Mouse (Mus musculus) telencephalon, adult 2 months (tissue): ENCODE measurements around the gene Crybg1.
"Not testable (repeated sequence)": the region's sequence is repeated elsewhere in the genome, so short reads cannot be mapped to it uniquely, and the experiment has no call there.

Experiments
- DNase-seq: peaks from one replicate; pipeline ENCODE4 v3.0.0-alpha.2; 2011; ENCODE audit warnings: low read depth, low spot score

Crybg1 gene

DNA sequence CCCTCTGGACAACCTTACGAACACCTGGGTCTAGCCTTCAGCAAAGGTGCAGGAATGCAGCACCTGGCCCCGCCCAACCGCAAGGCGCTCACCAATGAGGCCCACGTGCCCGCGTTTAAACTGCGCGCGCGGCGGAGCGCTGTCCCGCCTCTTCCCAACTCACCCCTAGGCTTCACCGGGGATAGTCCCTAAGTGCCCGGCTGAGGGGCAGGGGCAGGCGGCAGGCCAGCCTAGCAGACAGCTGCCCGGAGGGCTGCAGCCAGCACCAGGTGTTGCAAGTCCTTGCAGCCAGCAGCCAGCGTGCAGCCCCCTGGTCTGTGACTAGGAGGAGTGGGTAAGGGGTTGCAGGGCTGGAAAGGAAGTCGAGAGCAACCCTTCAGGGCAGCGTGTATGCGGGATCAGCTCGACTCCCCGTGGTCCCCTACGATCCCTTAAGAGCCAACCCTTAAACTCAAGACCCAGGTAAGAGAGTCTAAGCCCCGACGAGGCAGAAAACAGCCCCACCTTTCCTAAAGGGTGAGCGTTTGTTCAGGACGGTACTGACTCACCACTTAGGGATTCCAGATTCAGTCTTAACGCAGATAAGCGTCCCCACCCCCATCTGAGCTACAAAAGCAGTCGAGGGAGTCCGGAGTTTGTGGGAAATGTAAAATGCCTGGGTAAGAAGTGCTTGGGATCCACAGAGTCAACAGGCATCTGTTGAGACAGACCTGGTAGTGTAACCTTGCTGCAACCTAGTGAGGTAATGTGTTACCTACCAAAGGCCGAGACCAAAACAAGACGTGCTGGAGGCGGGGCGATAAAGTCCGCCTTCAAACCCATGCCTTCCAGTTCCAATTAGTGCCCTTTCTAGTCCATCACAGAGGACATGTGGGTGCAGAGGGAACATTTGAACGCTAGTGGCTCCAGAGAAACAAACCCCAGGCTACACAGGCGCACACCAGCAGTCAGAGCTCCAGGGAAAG is 142.7 kb downstream of the Crybg1 start:
- no peak for DNase-seq

DNA sequence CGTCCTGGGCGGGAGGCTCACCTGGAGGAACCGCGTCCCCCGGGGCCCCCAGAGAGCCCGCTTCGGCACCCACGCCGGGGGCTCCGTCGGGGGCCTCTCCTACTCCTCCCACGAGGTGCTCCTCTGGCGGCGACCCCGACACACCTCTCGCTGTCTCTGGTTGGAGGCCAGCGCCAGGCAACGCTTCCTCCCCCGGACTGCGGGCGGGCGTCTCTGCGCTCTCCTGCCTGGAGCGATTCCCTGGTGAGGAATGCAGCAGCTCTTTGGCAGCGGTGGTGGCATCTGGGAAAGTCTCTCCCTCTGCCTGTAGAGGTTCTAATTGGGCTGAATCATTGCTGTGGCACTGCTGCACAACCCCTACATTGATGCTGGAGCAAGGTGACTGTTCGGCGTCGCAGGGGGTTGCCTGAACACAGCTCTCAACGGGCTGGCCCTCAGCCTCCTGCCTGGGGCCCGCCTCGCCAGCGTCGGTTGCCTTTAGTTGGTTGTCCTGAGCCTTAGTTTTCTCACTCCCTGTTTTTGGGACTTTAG is 144.4 kb downstream of the Crybg1 start:
- DNase-seq, result no peak

DNA sequence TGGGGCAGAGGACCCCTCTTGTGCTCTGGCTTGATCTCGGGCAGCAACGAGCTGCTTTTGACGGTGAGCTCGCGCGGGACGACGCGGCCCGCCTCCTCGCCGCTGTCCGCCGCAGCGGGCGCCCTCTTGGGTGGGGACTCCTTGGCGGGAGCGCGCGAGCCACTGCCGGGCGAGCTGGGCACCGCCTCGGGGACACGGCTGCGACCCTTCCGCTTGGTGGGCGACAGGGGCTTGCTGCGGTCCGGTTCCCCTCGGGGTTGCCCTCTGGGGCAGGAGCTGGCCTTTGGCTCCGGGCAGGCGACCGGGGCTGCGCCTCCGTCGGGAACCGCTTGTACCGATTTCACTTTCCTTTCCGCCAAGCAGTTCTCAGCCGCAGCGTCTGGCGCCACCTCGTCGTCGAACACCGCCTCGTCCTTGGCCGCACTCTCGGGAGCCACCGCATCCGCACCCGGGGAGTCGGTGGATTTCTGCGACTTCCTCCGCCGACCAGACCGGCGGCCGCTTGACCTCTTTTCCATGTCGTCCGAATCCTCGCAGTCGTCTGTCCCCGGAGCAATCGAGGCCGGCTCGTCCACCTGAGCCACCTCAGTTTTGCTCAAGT is 145.0 kb downstream of the Crybg1 start:
- DNase-seq, result no peak

DNA sequence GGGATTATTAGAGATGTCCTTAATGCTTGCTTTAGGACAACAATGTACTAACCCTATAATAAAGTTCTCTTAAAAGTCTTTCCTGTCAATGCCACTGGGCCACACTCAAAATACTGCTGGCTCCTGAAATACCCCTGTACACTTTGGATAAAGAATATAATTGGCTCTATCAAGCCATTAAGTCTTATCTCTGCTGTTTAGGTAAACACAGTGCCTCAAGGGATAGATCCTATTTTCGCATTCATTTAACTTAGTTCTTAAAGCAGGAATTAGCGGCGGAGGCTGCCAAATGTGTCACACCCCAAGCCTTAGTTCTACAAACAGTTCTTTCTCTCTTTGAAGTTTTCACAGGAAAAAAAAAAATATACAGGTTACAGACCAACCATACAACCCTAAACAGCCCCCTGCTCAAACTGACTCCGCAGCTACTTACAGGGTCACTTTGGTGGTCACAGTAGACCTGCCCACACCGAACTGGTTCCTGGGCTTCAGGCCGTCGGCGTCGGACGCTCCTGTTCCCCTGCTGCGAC is 145.6 kb downstream of the Crybg1 start:
- no peak for DNase-seq

DNA sequence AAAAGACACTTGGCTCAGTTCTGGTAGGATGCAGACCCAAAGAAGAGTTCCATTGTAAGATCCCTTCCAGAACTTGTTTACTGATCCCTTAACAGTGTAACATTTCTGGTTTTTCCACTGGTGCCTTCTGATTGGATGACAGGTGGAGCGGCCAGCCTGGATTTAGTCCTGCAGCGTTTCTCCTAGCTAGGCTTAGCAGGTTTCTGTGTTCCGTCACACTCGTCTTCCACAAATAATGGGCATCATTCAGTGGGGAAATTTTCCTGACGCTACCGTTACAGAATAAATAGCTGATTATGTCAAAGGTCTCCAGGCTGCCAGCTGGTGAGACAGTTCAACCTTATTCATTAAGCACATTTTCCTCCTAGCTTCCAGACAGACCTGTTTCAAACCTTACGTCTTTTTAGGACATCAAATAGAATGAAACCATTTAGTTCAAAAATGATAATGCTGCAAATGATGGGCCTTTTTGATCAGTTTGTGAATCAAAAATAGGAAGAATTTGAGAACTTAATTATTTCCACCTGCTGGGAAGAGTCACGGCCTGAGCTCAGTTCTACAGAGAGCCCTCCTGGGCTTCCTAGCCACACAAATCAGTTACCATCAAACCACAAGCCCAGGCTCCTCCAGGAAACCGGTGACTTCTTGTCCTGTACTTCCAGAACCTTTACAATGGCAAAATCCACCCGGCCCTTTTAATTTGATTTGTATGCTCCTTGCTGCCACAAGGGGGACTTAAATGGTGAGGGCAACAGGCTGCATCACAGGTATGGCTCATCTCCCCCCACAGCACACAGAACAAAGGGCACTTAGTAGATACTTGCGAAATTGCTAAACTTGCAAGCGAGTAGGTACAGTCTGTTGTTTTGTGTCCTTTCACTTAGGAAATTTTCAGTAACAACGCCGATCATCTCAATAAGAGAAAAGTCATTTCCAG is 146.4 kb downstream of the Crybg1 start:
- no peak for DNase-seq

DNA sequence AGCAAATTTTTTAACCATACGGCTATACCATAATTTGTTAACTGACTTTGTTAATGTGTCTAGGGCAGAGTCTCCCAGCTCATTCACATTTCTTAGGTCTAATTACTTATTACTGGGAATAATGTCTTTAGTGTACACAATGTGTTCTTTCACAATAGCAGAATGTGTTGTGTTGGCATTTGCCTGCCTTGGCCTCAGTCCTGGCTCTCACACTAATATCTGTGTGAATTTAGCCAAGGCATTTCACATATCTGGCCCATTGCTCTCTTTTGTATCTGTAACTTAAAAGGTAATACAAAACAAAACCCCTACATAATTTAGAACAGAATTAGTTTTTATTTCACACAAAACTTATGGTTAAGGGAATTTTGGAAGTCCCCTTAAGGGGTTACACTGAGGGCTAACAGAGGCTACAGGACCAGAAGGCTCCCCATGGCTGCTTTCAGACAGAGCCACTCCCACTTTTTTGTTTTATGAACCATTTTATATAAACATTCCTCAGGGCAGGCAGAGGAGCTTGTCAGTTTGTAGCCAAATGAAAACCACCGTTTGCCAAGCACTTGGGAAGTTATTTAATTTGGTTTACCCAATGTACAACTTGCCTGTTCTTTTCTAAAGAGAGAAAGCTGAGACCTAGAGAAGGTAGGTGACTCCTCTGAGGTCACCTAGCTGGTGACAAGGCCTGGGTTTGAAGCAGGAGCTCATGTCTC is 148.3 kb downstream of the Crybg1 start:
- no peak for DNase-seq

DNA sequence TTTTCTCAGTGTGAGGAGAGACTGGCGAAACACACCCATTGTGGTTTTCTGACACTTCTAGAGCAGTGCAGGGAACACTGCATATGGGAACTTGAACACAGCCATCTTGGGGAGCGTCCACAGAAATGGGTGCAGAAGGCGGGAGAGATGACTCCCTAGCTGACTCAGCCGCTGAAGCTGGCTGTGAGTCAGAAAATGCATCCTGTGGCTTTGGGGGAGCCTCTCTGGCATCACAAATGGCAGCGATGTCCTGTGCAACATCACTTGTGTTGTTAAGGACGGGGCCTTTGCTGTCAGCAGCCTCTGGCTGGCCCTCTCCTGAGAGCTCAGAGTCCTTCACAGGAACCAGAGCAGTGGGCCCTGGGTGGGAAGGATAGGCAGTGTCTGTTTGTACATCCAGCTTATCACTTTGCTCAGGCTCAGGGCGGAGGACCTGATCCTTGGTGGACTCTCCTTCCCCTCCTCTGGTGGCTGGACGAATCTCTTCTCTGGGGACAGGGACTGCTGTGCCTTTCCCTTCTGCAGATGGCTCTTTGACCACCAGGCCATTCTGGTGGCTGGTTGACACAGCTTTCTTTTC is 150.1 kb downstream of the Crybg1 start:
- no peak for DNase-seq

DNA sequence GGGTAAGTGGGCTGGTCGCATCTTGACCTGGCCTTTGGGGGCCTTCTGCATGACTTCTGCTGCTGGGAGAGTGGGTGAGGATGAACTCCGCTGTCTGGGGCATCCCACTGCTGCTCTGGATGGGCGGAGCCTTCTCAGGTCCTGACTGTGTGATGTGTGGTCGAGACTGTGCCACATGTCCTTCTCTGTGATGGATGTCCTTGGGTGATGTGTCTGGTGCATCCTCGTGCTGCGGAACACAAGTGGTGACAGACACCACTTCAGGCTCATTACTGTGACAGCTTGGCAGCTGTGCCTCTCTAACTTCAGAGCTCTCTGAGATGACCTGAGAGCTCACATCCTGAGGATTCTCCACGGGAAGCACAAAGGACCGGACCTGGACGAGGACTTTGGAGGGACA is 150.6 kb downstream of the Crybg1 start:
- no peak for DNase-seq

DNA sequence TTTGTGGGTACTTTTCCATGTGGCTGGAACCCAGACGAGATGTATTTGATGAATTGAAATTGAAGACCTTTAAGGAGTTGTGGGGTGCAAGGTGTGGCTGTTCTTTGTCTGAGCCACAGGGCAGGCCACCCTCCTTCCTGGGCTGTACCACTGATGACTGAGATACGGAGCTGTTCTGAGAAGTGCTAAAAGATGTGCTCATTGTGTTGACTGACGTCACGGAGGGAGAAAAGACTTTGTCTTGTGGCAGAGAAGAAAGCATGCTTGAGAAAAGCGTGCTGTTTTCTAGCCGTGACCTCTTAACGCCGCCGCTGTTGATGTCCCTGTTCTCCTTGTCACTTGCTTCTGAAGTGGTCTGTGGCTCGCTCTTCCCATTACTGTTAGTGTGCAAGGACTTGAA is 151.4 kb downstream of the Crybg1 start:
- no peak for DNase-seq

DNA sequence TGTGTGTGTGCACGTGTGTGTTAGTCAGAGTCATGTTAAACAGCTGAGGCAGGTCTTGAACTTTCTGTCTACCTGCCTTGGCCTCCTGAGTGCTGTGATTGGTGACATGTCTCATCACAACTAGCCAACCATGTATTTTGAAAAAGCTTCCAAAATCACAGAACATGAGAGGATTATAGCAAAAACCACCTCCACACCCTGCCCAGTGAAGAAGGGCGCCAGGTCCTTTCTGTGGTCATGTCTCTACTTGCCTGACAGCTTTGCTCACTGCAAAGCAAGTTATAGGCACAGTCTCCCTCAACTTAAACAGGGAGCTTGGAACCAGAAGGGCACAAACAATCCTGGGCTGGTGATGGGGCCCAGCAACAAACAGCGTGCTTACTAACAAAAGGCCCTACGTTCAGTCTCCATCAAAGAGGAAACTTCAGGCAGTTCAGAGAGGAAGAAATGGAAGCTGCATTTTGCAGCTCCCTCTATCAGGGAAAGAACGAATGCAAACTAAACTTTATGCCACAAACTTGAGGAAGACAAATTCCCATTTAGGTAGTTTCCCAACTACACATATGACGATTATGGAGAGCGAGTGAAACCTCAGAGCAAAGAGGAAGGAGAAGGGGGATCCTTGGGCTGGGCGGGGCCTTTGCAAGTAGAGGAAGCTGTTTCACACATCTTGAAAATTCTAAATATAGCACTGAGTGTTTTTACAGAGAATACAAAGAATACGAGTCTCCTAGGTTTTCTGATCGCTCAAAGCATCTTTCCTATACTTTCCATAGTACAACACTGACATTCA is 152.6 kb downstream of the Crybg1 start:
- no peak for DNase-seq

DNA sequence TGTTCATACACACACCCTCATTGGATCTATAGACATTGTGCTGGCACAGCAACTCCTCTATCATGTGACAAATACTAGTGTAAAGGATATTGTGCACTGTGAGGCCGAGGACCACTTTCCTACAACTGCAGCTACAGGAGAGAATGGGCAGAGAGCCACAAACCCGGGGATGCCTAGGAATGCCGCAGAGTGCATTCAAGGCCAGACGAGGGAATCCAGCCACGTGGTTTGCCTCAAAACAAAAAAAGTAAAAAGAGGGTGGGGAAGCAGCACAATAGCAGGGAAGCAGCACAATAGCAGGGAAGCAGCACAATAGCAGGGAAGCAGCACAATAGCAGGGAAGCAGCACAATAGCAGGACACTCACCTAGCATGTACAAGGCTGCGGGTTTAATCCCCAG is 155.5 kb downstream of the Crybg1 start:
- DNase-seq, result no peak

DNA sequence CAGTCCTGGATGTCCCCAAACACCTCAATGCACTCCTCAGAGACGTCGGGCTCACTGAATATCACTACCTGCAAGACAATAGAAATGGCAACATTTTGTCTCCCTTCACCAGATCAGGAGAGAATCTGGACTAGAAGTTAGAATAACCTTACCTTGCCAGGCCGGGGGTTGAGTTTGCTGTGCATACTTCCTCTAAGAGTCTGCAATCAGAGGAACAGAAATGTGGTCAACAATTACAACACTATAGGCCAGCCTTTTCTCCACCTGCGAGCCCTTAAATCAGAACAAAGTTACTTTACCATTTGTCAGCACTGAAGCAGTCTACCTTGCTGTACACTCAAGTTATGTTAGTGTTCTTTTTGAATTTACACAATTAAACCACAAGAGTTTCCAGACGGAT is 156.1 kb downstream of the Crybg1 start:
- no peak for DNase-seq

DNA sequence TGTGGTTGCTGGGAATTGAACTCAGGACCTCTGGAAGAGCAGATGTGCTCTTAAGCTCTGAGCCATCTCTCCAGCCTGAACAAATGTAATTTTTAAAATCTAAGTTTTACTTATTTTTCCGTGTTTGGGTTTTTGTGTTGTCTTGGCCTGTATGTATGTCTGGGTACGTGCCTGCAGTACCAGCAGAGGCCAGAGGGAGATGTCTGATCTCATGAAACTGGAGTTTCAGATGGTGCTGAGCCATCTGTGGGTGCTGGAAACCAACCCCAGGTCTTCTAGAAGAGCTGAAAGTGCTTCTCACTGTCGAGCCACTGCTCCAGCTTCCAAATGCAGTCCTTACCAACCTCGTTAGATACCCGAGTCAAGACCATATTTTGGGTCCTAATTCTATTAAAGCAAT is 157.4 kb downstream of the Crybg1 start:
- DNase-seq, result no peak

DNA sequence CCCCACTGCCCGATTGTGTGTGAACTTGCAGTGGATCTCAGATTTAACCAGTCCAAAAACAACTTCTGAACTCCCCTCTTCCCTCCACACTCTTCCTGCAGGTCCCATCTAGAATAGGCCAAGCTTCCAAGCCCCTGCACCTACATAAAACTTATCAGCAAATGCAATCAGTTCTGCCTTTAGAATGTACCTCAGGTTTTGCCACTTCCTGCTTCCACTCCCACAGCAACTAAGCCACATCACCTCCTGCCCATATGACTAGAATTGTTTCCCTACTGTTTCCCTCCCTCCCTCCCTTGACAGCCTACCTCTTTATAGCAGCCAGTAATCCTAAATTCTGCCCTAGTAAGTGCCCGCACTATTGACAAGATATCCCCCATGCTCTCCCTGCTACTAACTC is 164.8 kb downstream of the Crybg1 start:
- no peak for DNase-seq

DNA sequence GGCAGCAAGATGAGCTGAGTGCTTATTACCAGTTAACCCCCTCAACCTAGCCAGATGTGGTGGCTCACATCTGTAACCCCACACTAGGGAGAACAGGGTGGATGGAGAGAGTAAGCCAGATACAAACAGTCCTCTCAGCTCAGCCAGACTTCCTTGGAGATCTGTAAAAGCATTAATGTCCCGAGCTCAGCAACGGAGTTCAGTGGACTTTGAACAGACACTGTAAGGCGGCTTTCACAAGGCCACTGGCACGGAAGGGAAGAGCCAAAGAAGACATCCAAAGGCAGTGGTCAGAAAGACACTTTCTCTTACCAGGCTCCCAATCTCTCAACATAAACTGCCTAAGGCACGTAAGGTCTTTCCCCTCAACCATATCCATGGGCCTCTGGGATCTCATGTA is 165.4 kb downstream of the Crybg1 start:
- DNase-seq, result no peak

DNA sequence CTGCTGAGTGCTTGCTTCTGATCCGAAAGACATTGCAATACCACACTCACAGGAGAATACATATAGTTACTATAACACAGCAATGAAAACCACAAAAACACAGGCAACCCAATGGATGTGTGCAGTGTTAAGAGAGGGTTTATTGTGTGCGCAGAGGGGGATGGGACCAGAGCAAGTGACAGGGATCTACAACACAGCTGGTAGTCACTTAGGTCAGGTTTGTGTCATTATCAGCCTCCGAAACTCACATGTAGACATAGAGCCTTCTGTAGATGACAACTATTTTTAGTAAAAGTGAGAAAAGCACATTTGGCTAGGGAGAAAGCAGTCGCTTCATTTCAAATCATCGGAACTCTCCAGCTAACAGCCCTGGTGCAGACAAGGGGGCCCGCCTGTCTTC is 166.2 kb downstream of the Crybg1 start:
- no peak for DNase-seq

DNA sequence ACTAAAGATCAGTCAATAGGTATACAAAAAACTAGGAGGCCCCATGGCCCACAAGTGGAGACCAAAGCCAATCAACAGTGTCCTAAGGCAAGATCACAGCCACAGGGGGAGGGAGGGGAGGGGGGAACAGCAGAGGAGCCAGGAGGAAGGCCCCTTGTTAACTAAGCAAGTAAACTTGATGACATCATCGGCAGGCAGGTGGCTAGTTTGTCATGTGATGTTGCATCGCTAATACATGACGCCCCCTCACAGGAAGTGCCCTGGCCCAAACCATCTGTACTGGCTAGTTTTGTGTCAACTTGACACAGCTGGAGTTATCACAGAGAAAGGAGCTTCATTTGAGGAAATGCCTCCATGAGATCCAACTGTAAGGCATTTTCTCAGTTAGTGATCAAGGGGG is 167.9 kb downstream of the Crybg1 start:
- DNase-seq, result not testable (repeated sequence)

DNA sequence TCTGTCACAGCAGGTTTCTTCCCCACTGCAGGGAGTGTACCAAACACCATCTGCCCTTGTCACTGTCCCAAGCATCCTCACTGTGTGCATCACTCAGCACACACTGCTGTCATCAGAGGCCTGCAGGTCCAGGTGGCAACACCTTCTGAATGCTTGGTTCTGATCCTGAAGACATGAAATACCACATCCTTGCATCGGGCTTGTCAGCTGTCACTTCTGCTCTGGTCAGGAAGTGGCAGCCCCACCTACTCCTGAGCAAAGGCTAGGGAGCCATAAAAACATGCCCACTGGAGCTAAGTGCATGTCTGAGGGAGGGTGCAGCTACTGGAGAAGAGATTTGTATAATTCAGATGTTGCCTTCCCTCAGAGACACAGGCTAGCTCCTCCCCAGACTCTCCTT is 168.6 kb downstream of the Crybg1 start:
- DNase-seq, result no peak

DNA sequence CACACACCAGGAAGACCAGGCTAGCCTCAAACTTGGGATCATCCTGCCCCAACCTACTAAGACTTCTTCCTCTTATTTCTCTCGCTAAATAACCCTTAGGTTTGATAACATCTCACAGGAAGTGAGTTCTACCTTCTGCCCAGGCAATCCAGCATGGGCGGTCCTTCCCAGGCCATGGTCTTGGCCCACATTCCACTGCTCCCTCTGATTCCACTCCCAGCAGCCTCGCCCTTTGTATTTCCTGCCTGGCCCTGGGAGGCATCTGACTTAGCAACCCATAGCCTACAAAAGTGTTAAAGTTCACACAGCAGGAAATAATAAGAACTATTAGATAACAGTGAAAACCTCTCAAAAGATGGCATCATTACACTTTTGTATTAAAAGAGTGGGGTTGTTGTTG is 171.3 kb downstream of the Crybg1 start:
- no peak for DNase-seq

DNA sequence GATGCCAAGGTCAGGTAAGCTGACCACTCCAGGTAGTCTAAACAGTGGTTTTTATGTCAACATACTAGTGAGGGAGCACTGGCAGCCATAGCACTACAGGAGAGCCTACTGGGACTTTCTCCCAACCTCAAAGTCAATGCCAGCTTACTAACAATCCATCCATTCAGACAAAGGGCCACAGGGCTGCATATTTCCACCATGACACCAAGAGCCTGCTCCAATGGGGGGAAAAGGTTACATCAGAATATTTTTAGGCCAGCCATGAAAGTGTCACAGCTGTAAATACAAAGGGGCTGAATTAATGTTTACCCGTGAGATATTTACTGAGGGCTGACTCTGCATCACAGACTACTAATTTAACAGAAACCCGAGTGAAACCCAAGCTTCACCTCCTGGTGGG is 175.4 kb downstream of the Crybg1 start:
- no peak for DNase-seq
